23 mouse cellular contexts compared by ENCODE assay signal in genomic region chr1:163316920-163317319, GRCm38 (mm10). TPM values are rescaled to one million over a fixed set of nuclear protein-coding genes. Genes with fewer than 3 reads are reported as not detected.
DNase-seq lines count a peak whose midpoint lies in the region; ATAC-seq lines count a peak whose summit lies in the region.
"Had no signal": no experiment of that assay in that cellular context is flagged by ENCODE, and none has a peak within 500 bp of the region (broad histone marks: within the 10 kb centered on the region; RNA-seq: fewer than 3 reads in every experiment).

No protein-coding gene starts in this region.

- 2% methylated on average over 1 of the region's 1 CpGs for WGBS in heart, embryonic 12.5 days

- no peak overlapping the region for H3K9ac ChIP-seq in heart, embryonic 12.5 days
- H3K9ac ChIP-seq: embryonic facial prominence, embryonic 13.5 days; embryonic facial prominence, embryonic 15.5 days; forebrain, embryonic 12.5 days had no signal

- H3K36me3 ChIP-seq in heart, embryonic 12.5 days: no peaks in the 10 kb centered on the region
- H3K36me3 ChIP-seq: embryonic facial prominence, embryonic 13.5 days; embryonic facial prominence, embryonic 15.5 days; forebrain, embryonic 10.5 days; forebrain, embryonic 12.5 days had no signal

- H3K27ac ChIP-seq in heart, embryonic 12.5 days (ENCODE audit: poor library complexity, severe bottlenecking): no peak overlapping the region
- H3K27ac ChIP-seq: embryonic facial prominence, embryonic 13.5 days; embryonic facial prominence, embryonic 15.5 days; forebrain, embryonic 10.5 days; forebrain, embryonic 12.5 days had no signal

- peaks cover 15% of the 10 kb centered on the region for H3K27me3 ChIP-seq in heart, embryonic 12.5 days (replicated peaks)

- no peak overlapping the region for H3K4me2 ChIP-seq in heart, embryonic 12.5 days
- H3K4me2 ChIP-seq: embryonic facial prominence, embryonic 13.5 days; embryonic facial prominence, embryonic 15.5 days; forebrain, embryonic 12.5 days had no signal

- ATAC-seq in heart, embryonic 12.5 days (ENCODE audit: insufficient number of reproducible peaks, low FRiP score): no peak
- ATAC-seq: activated CD4-positive, CD25-positive, alpha-beta regulatory T cell, adult 4 months; forebrain, embryonic 14.5 days; forebrain, embryonic 16.5 days; Patski had no signal

- peak; percentile 93 for DNase-seq in heart, adult 11 months
- peak; percentile 37 for DNase-seq in 3T3-L1 (ENCODE audit: low read depth, low spot score)
- DNase-seq in adipocyte (ENCODE audit: low spot score): peak; percentile 12
- DNase-seq in embryo, embryonic 10 days (ENCODE audit: low spot score): no peak
- no peak for DNase-seq in retina, embryonic 14.5 days (ENCODE audit: low spot score)
- DNase-seq: adrenal gland, adult 2 months; adrenal gland, postnatal 10 days; adrenal gland, postnatal 25 days; cerebellum, adult 11 months; cerebellum, adult 18-20 months; cerebellum, adult 9-10 months; cerebellum, postnatal 25 days; embryo, embryonic 11 days had no signal

- no peak overlapping the region for H3K4me3 ChIP-seq in heart, embryonic 12.5 days
- H3K4me3 ChIP-seq: embryonic facial prominence, embryonic 13.5 days; embryonic facial prominence, embryonic 15.5 days; erythroblast, embryonic 14.5 days; forebrain, embryonic 10.5 days; forebrain, embryonic 12.5 days had no signal

- H3K4me1 ChIP-seq in heart, embryonic 12.5 days (replicated peaks): peaks cover 4% of the 10 kb centered on the region; the same call in 1 of the 2 replicates

- no peaks in the 10 kb centered on the region for H3K9me3 ChIP-seq in heart, embryonic 12.5 days (replicated peaks)
- H3K9me3 ChIP-seq: embryonic facial prominence, embryonic 13.5 days; embryonic facial prominence, embryonic 15.5 days; forebrain, embryonic 10.5 days; forebrain, embryonic 12.5 days had no signal

RNA-seq across cellular contexts. Expression of gene Prrx1, which starts 3.4 kb away (rescaled TPM):
- polyA plus RNA-seq in heart, embryonic 12.5 days (2016; fragmentation: Nextera tagmentation; extraction: Ambion mirVana): 7.5 and 9.4 TPM in 2 replicates
- polyA plus RNA-seq: erythroblast, embryonic 14.5 days had no signal

Comparison
In these comparisons a context has a peak if more than half of its experiments do, and no peak if none do; other contexts are left out.
1. DNase-seq: peak in heart, adult 11 months (single experiment), 3T3-L1 (single experiment) and adipocyte (single experiment); none in embryo, embryonic 10 days (single experiment) and retina, embryonic 14.5 days (single experiment).